In the genomic region with DNA sequence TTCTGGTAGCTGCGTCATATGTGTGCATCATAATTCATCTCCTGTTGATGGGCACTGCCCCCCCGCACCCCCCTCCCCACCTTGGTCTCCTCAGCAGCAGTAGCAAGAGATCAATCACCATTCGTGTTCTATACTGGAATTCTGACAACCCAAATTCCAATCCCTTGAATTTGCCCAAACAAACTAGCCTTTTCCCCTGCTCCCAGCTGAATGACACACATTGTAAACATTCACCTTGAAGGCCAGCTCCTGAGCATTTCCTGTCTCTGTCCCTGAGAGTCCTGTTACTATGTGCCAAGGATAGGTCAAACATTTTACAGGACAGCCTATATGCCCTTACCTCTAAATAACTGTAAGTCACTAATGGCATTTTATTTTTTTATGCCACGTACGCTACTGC, we compare ENCODE assay signal across 25 mouse cellular contexts. TPM values are rescaled to one million over a fixed set of nuclear protein-coding genes. Genes with fewer than 3 reads are reported as not detected.
DNase-seq lines count a peak whose midpoint lies in the region; ATAC-seq and TF ChIP-seq lines count a peak whose summit lies in the region.
"Had no signal": no experiment of that assay in that cellular context is flagged by ENCODE, and none has a peak within 500 bp of the region (broad histone marks: within the 10 kb centered on the region; RNA-seq: fewer than 3 reads in every experiment).

No protein-coding gene starts in this region.

- no peaks in the 10 kb centered on the region for H3K27me3 ChIP-seq in liver, adult 2 months (ENCODE audit: control insufficient read depth, insufficient read depth, low read length)
- H3K27me3 ChIP-seq in liver, embryonic 12.5 days (replicated peaks): no peaks in the 10 kb centered on the region
- H3K27me3 ChIP-seq: CH12.LX; embryonic facial prominence, embryonic 13.5 days; embryonic facial prominence, embryonic 15.5 days; forebrain, embryonic 13.5 days; forebrain, embryonic 15.5 days had no signal

- peaks cover 30% of the 10 kb centered on the region for H3K4me1 ChIP-seq in liver, adult 2 months (ENCODE audit: control insufficient read depth, insufficient read depth, low read length)
- H3K4me1 ChIP-seq in liver, embryonic 12.5 days: no peaks in the 10 kb centered on the region
- H3K4me1 ChIP-seq: embryonic facial prominence, embryonic 13.5 days; embryonic facial prominence, embryonic 15.5 days; forebrain, embryonic 13.5 days; forebrain, embryonic 15.5 days had no signal

- H3K9ac ChIP-seq in liver, adult 2 months (ENCODE audit: low read depth, low read length): no peak overlapping the region
- H3K9ac ChIP-seq in liver, embryonic 12.5 days: no peak overlapping the region
- H3K9ac ChIP-seq: embryonic facial prominence, embryonic 13.5 days; embryonic facial prominence, embryonic 15.5 days; forebrain, embryonic 13.5 days; forebrain, embryonic 15.5 days; forebrain, postnatal 0 days had no signal

- no peaks in the 10 kb centered on the region for H3K36me3 ChIP-seq in liver, adult 2 months (ENCODE audit: control insufficient read depth, insufficient read depth, low read length)
- no peaks in the 10 kb centered on the region for H3K36me3 ChIP-seq in liver, embryonic 12.5 days
- H3K36me3 ChIP-seq: embryonic facial prominence, embryonic 13.5 days; embryonic facial prominence, embryonic 15.5 days; forebrain, embryonic 15.5 days; G1E had no signal

- TF ChIP-seq CTCF in liver, adult 2 months (IDR thresholded peaks at IDR 0.05; ENCODE audit: low read depth, low read length): no peak

- no peak for TF ChIP-seq POLR2A in liver, adult 2 months (IDR thresholded peaks at IDR 0.05; ENCODE audit: extremely low read depth, insufficient read depth, low read length)

- WGBS in liver, adult 2 months: 78% methylated on average over 5 of the region's 5 CpGs
- 62% methylated on average over 5 of the region's 5 CpGs for WGBS in liver, embryonic 12.5 days (ENCODE audit: insufficient replicate concordance)

- no peak overlapping the region for H3K4me3 ChIP-seq in liver, adult 2 months (ENCODE audit: insufficient read depth, low read depth, low read length)
- no peak overlapping the region for H3K4me3 ChIP-seq in liver, embryonic 12.5 days
- H3K4me3 ChIP-seq: embryonic facial prominence, embryonic 13.5 days; embryonic facial prominence, embryonic 15.5 days; forebrain, embryonic 13.5 days; forebrain, embryonic 15.5 days had no signal

- H3K27ac ChIP-seq in liver, adult 2 months (replicated peaks; ENCODE audit: insufficient read depth, low read depth, low read length): peak overlapping the region; percentile 21; the same call in 1 of the 2 replicates
- H3K27ac ChIP-seq in liver, embryonic 12.5 days: no peak overlapping the region
- H3K27ac ChIP-seq: embryonic facial prominence, embryonic 13.5 days; embryonic facial prominence, embryonic 15.5 days; forebrain, embryonic 13.5 days; forebrain, embryonic 15.5 days had no signal

- no peaks in the 10 kb centered on the region for H3K9me3 ChIP-seq in liver, embryonic 12.5 days (replicated peaks)
- H3K9me3 ChIP-seq: embryonic facial prominence, embryonic 13.5 days; embryonic facial prominence, embryonic 15.5 days; forebrain, embryonic 13.5 days; forebrain, embryonic 15.5 days; G1E had no signal

- peaks cover 9% of the 10 kb centered on the region for H3K79me2 ChIP-seq in liver, adult 2 months (ENCODE audit: control insufficient read depth, insufficient read depth, low read length)

- no peak overlapping the region for H3K4me2 ChIP-seq in liver, embryonic 12.5 days
- H3K4me2 ChIP-seq: embryonic facial prominence, embryonic 13.5 days; embryonic facial prominence, embryonic 15.5 days; forebrain, embryonic 13.5 days; forebrain, embryonic 15.5 days had no signal

- DNase-seq in liver, adult 2 months (ENCODE audit: extremely low read depth, low read depth, low spot score): peak; percentile 61
- DNase-seq in 3T3-L1 (ENCODE audit: low read depth, low spot score) (peak; percentile 53), NIH3T3 (ENCODE audit: low read depth) (peak; percentile 48)
- DNase-seq in gastrocnemius, adult 8-10 months (ENCODE audit: low spot score in 2 of 2): no peak
- no peak for DNase-seq in retina, embryonic 14.5 days (ENCODE audit: low spot score)
- DNase-seq: adrenal gland, adult 2 months; adrenal gland, postnatal 10 days; adrenal gland, postnatal 25 days; B cell, adult 2 months; cerebellum, adult 11 months; cerebellum, adult 18-20 months; cerebellum, adult 8-10 months; cerebellum, adult 9-11 months; cerebellum, postnatal 14 days; cerebellum, postnatal 36 days; embryo, embryonic 11 days; forebrain, postnatal 0 days had no signal

- ATAC-seq in liver, embryonic 12.5 days: no peak
- ATAC-seq: CD4-positive, CD25-positive, alpha-beta regulatory T cell, adult 4 months; forebrain, embryonic 13.5 days; forebrain, embryonic 15.5 days; forebrain, postnatal 0 days had no signal

RNA-seq across cellular contexts. Expression of a gene that starts 21.9 kb away (rescaled TPM):
- 19.5 and 21.2 TPM in 2 replicates for total RNA-seq in liver, adult 2 months (2014; rRNA removed)
- 6.6 and 11.6 TPM in 2 replicates for polyA plus RNA-seq in liver, adult 2 months (2012; rRNA removed)
- polyA plus RNA-seq in liver, embryonic 12.5 days (2016; fragmentation: Nextera tagmentation; extraction: Ambion mirVana): 0.08 and 0.12 TPM in 2 replicates
- total RNA-seq in gastrocnemius, adult 8-10 months (2022): 1 to 10 TPM in 1 of 4 experiments, under 1 TPM in 3; 0.44 to 1.1 (median 0.65) TPM

Comparison
In these comparisons a context has a peak if more than half of its experiments do, and no peak if none do; other contexts are left out.
1. DNase-seq: peak in liver, adult 2 months (single experiment), 3T3-L1 (single experiment) and NIH3T3 (single experiment); none in gastrocnemius, adult 8-10 months (0 of 2) and retina, embryonic 14.5 days (single experiment).